Mouse (Mus musculus) CD4-positive, CD25-positive, alpha-beta regulatory T cell, adult 2 months (primary cell): ENCODE measurements at regions not wholly inside any gene's neighbourhood (a gene's known extent, or its start where the extent isn't known, plus 50 kb on each side); places are given as distances from the start of the nearest gene placed in this dataset.

Experiments
- DNase-seq: peaks from one replicate; pipeline ENCODE4 v3.0.0-alpha.2; 2012; ENCODE audit warnings: low read depth, low spot score

DNA sequence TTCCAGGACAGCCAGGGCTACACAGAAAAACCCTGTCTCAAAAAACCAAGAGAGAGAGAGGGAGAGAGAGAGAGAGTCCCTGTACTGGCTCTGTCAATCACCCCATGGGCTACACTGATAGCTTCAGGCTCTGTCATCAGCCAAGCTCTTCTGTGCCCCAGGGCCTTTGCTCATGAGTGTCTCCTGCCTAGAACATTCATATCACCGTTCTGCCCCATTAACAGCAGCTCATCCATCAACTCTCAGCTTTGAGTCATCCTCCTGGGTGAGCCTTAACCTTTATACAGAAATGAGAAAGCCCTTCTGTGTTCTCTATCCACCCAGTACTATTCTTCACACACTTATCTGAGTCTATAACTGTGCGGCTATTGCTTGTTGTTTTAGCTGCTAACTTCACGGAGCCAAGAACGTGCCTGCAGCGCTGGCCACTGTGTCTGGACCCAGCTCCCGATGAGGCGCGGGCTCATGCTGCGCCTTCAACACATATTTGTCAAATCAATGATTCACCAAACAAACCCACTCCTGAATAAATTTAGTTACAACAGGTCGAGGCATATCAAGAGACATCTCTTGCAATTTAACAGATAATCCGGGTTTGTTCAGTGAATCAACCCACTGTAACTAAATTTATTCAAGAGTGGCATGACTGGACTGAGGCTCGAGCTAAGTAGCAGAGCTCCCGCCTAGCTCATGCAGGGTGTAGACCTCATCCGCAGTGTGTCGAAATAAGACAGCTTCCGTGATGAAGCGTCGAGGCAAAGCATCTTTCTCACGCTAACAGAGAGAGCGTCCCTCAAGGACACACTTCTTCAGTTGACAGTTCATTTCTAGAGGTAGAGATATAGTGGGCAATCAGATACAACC, 152.1 kb downstream of the Katnal1 start:
- DNase-seq, result no peak

DNA sequence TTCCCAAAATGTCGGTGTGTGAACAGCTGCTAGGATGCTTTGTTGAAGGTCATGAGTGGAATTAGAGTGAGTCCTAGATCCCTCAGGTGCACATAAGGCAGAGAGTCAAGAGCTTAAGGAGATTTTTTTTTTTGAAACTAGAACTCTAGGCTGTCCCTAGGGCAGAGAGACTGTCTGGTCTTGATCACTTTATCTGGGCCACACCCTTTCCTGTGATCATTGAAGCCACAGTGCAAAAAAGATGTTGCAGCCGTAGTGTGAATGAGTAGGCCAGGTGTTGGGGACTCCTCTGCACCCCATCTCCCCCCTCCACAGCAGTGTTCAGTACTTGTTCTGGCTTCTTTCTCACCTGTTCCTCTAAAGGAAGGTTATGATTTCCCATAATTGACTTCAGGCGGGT, 153.9 kb downstream of the Katnal1 start:
- peak; percentile 44 for DNase-seq

DNA sequence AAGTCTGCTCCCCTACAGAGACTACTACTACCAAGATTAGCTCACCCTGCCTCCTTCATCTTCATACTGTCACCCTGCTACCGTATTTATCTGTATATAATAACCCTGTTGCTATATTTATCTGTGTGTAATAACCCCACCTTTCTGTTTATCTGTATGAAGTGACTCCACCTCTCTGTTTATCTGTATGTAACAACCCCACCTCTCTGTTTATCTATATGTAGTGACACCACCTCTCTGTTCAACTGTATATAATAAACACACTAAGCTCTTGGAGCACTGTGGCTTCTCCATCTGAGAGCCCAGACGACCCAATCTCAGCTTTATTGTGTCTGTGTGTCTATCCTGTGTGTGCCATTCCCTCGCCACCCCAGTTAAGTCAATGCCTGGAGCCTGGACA, 154.7 kb downstream of the Katnal1 start:
- no peak for DNase-seq

DNA sequence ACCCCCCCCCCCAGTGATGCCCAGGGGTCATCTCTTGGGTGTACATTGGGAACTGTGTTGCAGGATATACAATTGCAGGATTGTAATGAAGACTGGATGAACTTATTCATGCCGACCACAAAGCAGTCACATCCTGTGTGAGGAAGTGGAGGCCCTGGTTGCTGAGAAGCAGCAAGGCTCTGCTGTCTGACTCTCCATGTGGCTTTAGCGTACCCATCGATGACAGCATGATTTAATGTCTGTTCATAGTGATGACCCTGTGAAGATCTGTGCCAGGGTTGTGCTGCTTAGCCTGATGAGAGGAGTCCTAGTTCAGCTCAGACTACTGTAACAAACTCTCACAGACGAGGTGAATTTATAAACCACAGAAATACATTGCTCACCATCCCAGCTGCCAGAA, 159.7 kb downstream of the Katnal1 start:
- peak; percentile 67 for DNase-seq

DNA sequence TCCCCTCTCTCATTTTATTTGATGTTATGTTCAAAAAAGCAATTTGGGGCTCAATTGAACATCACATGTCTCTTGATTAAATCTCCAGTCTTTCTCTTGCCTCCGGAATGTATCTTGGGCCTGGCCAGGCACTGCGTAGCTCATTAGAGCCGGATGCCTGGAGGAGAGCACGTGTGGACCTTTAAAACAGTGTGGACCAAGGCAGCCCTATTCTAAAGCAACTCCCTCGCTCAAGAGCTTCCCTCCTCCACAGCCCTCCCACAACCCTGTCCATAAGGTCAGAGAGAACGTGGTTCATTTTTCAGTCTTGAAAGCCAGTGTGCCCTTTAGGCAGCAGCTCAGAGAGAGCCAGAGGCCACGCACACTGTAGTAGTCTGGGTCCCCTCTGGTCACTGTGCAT, 160.8 kb downstream of the Katnal1 start:
- no peak for DNase-seq

DNA sequence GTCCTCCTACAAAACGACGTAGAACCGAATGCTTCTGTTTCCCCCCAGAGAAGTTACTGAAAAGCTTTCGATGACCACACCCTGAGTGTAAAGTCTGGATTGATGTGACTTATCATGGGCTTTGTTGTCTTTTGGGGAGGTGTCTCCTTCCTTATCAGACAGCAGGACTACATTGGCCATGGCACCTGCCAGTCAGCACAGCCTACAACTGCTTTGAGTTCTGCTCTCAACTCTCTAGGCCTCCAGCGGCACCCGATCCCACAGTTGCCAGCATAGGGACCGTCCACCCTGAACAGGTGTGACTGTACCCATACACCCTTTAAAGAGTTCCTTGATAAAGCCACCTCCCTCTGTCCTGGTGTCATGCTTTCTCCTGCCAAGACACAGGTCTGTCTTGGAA, 163.1 kb downstream of the Katnal1 start:
- DNase-seq, result no peak

DNA sequence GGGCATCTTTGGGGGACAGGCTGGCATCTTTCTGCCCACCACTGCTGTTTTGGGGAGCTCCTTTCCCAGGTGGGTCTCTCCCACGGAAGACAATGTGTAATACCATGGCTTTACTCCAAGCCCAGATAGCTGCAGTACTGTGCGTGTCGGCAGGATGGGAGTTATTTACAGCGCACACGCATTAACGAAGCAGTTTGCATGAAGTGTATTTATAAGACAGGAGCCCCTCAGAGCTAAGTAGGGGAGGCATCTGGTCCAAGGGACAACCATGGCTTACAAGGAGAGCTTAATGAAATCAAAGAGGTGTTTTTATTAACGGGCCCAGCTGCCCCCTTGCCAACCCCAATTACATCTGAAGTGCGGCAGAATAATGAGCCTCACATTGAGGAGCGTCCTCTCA, 169.0 kb downstream of the Katnal1 start:
- DNase-seq, result no peak

DNA sequence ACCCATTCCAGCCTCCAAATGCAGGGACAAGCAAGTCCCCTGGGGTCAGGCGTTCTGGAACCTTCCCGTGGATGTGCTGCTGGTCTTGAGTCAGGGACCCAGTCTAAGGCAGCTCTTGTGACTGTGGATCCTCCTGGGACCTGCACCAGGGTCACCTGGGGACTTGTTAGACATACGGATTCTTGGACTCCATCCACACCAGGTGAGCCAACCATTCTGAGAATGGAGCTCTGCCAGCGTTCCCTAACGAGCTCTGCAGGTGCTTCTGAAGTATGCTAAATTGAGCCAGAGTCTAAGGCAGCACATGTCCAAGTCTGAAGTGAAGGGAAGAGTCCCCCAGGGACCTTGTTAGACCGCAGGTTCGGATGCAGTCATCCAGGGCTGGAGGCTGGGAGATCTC, 170.3 kb downstream of the Katnal1 start:
- no peak for DNase-seq

DNA sequence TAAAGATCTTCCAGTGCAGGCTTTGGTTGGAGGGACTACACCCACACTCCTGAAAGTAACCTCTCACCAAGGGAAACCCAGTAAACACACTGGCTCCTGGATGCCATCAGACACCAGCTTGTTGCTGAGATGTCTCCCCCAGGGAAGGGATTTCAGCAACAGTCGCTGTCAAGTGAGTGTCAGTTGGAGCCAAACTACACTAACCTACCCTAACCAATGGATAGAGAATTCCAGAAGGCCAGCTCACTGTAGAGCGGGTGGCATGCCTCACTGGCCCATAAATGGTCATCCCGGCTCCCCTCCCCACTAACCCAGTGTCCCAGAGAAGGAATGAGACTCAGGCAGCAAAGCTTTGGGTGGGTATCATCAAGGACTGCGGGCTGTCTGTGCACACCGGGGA, 171.4 kb downstream of the Katnal1 start:
- no peak for DNase-seq

DNA sequence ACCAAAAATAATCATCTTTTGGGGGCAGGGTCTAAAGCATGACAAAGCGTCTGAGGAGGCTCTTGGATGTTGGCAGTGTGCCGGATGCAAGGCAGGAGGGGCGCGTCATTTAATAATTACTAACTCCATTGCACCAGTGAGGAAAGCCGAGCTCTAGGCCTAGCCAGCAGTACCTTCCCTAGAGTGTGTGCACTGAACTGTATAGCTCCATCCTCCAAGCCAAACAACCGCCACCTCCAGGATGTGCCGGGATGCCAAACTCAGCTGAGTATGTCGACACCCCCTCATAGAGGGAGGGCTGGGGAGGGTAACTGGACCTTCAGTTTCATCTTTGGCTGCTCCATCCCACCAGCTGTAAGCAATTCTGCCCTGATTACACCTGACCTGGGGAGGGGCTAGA, 171.9 kb downstream of the Katnal1 start:
- DNase-seq, result no peak

DNA sequence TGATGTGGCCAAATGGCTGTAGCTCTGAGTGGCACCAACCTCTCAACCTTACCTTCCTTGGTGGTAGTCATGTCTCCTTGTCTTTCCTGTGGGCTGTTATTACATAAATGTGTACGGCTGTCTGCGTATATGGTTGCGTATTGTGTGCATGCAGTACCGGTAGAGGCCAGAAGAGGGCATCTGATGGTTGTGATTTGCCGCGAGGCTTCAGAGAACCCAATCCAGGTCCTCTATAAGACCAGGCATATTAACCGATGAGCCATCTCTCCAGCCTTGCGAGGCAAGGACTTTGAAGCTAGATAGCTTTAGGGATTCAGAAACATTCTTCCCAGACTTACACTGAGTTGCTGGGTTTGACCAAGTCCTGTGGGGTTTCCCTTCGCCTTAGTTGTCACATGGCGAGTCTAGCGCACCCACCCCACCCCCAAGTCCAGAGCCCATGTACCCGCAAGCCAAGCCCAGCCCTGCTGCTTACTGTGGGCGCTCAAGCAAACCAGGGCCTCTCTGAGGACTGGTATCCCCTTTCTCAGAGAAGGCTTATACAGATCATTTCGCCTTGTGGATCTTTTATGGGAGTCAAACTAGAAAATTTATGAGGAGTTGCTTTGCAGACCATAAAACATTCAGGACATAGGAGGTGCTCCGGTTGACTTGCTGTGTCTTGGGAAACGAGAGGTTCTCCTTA, 172.7 kb downstream of the Katnal1 start:
- DNase-seq, result peak; percentile 38

DNA sequence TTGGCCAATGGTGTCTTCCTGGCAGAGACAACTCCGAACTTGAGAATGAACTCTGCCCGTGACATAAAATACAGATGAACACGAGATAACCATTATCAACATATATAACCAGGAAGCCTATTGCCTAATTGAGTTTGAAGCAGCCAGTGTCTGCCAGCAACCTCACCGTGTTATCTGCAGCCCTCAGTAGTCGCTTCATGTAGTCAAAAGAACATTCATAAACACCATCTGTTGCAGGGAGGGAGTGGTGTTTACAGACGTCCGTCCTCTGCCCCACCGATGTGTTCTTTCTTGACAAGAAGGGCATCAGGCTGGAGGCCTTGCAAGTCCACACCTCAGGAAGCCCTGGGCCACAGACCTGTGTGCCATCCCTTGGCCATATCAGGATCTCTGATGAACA, 173.3 kb downstream of the Katnal1 start:
- no peak for DNase-seq

DNA sequence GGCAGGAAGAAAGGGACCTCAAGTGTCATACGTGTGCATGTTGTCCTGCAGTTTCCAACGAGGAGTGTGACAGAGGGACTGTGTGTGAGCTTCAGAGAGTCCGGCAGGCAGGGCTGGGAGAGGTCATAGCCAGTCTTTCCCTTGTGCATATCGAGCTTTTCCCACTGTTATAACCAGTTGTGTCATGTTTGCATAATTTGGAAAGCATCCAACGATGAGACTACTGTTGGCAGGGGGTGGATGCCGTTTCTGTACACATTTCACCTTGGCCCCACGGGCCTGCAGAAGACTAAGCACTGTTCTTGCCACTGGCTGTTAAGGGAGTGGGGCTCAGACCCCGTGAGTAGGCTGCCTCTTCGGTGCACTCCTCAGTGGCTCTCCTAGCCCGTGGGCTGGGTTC, 174.2 kb downstream of the Katnal1 start:
- no peak for DNase-seq

DNA sequence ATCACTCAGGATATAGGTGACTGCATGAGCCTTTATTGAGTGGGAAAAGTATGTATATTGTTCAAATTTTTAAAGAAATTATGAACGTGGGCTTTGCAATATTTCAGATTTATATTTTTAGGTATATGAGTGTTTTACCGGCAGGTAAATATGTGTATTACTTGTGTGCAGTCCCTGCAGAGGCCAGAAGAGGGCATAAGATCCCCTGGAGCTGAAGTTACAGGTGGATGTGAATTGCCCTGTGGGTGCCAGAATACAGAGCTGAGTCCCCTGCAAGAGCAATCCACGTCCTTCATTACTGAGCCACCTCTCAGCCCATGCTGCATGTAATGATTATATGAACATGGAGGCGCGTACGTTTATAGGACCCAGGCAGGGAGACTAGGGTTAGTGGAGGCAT, 174.8 kb downstream of the Katnal1 start:
- no peak for DNase-seq

DNA sequence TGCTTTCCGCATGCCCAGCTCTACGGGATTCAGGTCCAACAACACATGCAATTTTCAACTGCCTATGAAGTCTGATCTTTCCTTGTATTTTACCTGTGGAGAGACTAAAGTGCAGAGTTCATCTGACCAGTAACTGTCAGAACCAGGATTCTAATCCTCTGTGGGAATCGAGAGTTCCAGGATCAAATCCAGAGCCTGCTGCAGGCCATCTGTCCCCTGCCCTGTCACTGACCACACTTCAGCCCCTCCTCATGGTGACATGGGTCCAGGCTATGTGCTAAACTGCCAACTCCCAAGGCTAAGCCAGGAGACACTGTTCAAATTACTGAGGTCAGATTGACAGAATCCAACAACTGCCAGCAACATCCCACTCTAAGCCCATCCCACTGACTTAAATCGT, 175.7 kb downstream of the Katnal1 start:
- no peak for DNase-seq

DNA sequence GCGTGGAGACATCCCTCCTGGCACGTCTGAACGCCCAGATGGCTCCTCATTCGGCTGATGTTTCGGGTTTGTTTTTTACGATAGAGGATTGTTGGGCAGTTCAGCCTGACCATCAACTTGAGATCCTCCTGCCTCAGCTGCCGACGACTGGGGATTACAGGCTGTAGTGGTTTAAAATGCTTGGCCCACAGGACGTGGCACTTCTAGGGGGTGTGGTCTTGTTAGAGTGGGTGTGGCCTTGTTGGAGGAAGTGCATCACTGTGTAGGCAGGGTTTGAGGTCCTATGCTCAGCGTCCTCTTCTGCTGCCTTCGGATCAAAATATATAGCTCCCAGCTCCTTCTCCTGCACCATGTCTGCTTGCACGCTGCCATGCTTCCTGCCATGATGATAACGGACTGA, 177.1 kb downstream of the Katnal1 start:
- DNase-seq, result no peak

DNA sequence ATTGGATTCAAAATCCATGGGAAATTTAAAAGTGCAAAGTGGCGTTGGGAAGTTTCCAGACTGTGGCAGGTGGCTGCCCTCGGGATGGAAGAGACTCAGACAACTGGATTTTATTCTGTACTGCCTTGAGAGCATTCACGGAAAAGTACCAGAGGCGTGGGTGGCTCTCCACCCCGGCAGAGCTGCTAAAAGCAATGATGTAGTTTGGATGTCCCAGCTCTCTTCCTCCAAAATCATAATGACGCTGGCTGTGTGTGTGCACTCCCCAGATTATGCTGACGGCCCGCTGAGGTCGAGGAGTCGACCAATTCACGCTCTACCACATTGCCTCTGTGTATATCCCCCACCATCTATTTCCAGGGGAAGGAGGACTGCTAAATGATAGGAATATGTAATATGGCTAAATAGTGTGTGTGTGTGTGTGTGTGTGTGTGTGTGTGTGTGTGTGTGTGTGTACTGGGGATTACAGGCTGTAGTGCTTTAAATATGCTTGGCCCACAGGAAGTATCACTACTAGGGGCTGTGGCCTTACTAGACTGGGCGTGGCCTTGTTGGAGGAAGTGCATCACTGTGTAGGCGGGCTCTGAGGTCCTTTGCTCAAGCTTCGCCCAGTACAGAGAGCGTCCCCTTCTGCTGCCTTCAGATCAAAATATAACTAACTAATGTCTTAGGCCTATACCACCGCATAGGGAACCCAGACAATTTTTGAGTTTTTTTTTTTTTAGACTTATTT, 179.0 kb downstream of the Katnal1 start:
- DNase-seq, result peak; percentile 54

DNA sequence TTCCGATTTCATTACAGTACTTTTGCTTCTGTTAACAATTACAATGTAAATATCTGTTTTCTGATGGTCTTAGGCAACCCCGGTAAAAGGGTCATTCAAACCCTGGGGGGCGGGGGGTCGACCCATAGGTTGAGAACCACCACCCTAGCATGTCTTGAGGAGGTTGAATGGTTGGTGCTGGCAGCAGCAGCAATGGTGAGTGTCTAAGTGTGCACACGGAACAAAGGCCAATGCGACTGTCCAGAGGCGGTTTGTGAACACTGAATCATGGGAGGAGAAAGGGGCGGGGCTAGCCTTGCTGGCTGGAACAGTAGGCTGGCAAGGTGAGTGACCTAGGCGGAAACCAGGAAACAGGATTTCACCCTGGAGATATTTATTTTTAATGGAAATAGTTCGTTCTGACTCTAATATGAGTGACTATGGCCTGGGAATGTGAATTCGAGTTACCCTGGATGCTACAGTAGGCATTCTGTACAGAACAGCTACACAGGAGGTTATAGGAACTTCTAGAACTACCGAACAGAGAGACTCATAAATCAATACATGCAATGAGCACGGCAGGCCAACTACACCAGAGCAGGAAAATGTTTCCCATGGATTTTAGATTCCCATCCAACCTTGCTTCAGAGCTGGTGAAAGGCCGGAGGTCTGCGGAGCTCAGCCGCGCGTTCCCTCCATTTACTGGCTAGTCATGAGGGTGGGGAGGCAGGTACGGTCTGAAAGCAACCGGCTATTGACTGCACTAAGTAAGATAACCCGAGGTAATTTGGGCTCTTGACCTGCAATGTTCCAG, 181.0 kb downstream of the Katnal1 start:
- no peak for DNase-seq

DNA sequence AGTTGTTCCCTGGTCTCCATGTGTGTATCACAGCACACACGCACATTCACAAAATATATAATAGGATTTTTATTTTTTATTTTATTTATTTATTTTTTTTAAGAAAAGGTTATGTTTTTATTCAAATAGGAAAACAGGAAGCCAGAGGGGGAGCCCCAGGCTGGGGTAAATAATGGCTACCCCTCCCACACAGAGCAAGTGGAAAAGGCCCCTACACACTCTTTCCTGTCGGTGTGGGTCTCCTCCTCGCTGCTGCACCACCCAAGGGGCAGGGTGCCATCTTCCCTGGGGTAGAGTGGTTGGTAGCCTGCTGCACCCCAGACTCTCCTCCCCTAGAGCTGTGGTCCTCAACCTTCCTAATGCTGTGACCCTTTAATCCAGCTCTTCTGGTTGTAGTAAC, 181.6 kb downstream of the Katnal1 start:
- DNase-seq, result peak; percentile 44

DNA sequence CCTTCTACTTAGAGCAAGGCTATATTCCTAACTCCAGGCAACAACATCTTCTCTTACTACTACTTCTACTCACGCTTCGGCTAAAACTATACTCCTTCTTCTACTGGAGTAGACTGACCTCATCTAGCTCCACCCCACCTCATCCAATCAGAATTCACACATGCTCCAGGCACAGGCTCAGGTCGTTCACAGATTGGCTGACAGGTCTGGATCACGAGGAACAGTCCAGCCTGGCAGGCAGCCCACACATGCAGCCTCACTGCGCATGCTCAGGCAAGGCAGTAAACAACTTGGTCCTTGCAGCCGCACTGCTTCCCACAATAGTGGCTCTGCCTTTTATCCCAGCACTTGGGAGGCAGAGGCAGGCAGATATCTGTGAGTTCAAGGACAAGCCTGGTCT, 182.4 kb downstream of the Katnal1 start:
- peak; percentile 68 for DNase-seq

DNA sequence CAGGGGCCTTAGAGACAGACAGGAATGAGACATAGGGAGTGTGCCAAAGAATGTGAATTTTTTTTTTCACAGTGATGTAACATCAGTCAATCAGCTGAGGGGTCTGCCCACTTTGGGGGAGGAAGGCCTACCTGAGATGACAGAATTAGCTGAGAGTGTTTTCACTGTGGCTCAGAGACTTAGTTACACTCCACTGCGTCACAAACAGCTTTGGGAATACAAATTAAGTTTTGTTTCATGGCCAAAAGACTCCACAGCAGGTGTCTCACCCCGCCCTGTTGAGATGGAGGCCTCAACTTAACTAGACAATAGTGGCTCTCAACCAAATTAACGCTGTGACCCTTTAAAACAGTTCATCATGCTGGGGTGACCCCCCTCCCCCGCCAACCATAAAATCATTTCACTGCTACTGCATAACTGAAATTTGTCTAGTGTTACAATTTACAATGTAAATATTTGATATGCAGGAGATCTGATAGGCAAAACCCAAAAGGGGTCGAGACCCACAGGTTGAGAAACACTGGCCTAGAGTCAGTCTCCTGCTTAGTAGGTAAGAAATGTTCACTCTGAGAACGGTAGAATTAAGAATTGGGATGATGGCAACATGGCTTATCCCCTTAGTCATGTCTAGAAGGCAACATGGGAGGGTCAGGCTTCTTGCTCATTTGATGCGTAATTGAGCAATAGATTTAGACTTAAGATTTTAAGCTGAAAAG, 184.3 kb downstream of the Katnal1 start:
- no peak for DNase-seq
